Mouse (Mus musculus): Measurements from ENCODE around the gene Spats1. TPM values are rescaled to one million over a fixed set of nuclear protein-coding genes. Genes with fewer than 3 reads are reported as not detected.
"Not testable (repeated sequence)": the region's sequence is repeated elsewhere in the genome, so short reads cannot be mapped to it uniquely, and the experiment has no call there.

The Spats1 gene
- total RNA-seq, 1 experiment = 8.5 TPM

DNA sequence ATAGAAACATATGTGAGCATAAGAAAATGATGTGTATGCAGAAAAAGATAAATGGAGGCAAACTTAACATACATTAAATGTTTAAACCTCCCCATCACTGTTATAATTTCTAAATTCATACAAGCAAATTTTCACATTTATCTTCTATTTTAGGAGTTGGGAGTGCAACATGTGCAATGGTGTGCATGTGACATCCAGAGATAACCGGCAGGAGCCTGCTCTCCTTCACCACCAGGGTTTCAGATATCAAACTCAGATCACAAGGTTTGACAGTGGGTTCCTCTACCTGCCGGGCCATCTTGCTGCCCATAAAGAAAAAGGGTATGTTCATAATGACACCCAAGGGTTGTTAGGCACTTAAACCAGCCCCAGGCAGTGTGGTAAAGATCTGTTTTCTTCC lies 57.8 kb downstream of the Spats1 start:
- H3K4me3 ChIP-seq (ENCODE audit: insufficient read depth in 1 of 2, low read depth in 1 of 2, low read length in 2 of 2, poor library complexity in 1 of 2, severe bottlenecking in 1 of 2) = no peak overlapping the region
- in situ Hi-C loops (cut with MboI; ENCODE audit: low sequenced_read_pairs in 2 of 2, unreplicated experiment in 2 of 2) = loop anchor here in 1 of 2 experiments (25.0 kb wide), 1 partner anchor 795 kb away; the partner anchor contains the start of genes Polh and Xpo5
- no peak for DNase-seq (ENCODE audit: low read depth, low spot score)
- H3K9me3 ChIP-seq (ENCODE audit: control insufficient read depth, insufficient read depth, low read depth, low read length) = no peaks in the 10 kb centered on the region
- no peak overlapping the region for H3K9ac ChIP-seq (ENCODE audit: insufficient read depth, low read depth, low read length, poor library complexity, severe bottlenecking)
- H3K36me3 ChIP-seq (ENCODE audit: control insufficient read depth, insufficient read depth, low read length, poor library complexity, severe bottlenecking) = peaks cover 45% of the 10 kb centered on the region
- no peak for TF ChIP-seq ZC3H11A (IDR thresholded peaks at IDR 0.05; ENCODE audit: borderline replicate concordance, low read depth, low read length)
- no peak for TF ChIP-seq HCFC1 (IDR thresholded peaks at IDR 0.05; ENCODE audit: borderline replicate concordance, insufficient read depth, low read length)
- no peak for TF ChIP-seq ZNF384 (IDR thresholded peaks at IDR 0.05; ENCODE audit: low read depth, low read length)
- TF ChIP-seq MAFK (IDR thresholded peaks at IDR 0.05; ENCODE audit: insufficient read depth, low read depth, low read length) = no peak
- TF ChIP-seq CHD2 (IDR thresholded peaks at IDR 0.05; ENCODE audit: low read depth, low read length) = no peak
- no peak overlapping the region for H3K27ac ChIP-seq (ENCODE audit: insufficient read depth, low read depth, low read length, poor library complexity, severe bottlenecking)
- H3K4me1 ChIP-seq (ENCODE audit: control insufficient read depth in 2 of 2, insufficient read depth in 2 of 2, low read length in 2 of 2, poor library complexity in 1 of 2) = no peaks in the 10 kb centered on the region

DNA sequence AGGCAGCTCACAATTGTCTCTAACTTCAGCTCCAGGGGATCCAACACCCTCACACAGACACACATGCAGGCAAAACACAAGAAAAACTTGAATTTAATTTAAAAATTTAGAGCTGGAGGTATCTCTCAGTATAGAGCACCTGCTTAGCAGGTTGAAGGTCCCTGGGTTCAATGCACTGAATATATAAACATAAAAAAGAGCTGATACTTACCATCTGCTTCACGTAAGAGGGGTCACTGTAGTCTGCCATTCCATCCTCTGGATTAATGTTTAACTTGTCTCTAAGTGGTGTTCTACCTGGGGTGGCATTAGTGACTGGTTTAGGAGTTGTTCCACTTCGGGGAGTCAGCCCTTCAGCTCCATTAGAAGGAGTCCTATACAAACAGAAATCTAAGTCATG lies 63.6 kb downstream of the Spats1 start:
- H3K4me1 ChIP-seq (ENCODE audit: control insufficient read depth in 2 of 2, insufficient read depth in 2 of 2, low read length in 2 of 2, poor library complexity in 1 of 2); H3K9me3 ChIP-seq (ENCODE audit: control insufficient read depth, insufficient read depth, low read depth, low read length); H3K4me3 ChIP-seq (ENCODE audit: insufficient read depth in 1 of 2, low read depth in 1 of 2, low read length in 2 of 2, poor library complexity in 1 of 2, severe bottlenecking in 1 of 2); DNase-seq (ENCODE audit: low read depth, low spot score); H3K27ac ChIP-seq (ENCODE audit: insufficient read depth, low read depth, low read length, poor library complexity, severe bottlenecking); H3K9ac ChIP-seq (ENCODE audit: insufficient read depth, low read depth, low read length, poor library complexity, severe bottlenecking): not testable (repeated sequence)
- in situ Hi-C loops (cut with MboI; ENCODE audit: low sequenced_read_pairs in 2 of 2, unreplicated experiment in 2 of 2) = loop anchor here in 1 of 2 experiments (25.0 kb wide), 1 partner anchor 801 kb away; the partner anchor contains the start of genes Polh and Xpo5
- peaks cover 42% of the 10 kb centered on the region for H3K36me3 ChIP-seq (ENCODE audit: control insufficient read depth, insufficient read depth, low read length, poor library complexity, severe bottlenecking)

DNA sequence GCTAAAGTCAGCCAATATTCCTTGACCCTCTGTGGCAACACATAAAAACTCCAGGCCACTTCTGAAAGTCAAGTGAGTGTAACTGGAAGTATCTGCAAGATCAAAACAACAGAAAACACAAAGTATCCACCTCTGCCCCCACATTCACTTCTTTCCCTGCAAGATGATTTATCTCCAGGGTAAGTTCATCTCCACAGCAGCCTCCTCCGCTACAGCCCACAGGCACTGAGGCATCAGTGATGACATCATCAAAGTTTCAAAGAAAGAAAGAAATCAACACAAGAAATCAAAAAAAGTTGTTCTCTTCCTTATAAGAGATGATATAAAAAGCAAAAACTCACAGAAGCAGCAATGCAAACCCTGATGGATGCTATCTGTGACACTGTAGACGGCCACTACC lies 66.5 kb downstream of the Spats1 start:
- H3K4me3 ChIP-seq (ENCODE audit: insufficient read depth in 1 of 2, low read depth in 1 of 2, low read length in 2 of 2, poor library complexity in 1 of 2, severe bottlenecking in 1 of 2) = no peak overlapping the region
- no peak overlapping the region for H3K27ac ChIP-seq (ENCODE audit: insufficient read depth, low read depth, low read length, poor library complexity, severe bottlenecking)
- in situ Hi-C loops (cut with MboI; ENCODE audit: low sequenced_read_pairs in 2 of 2, unreplicated experiment in 2 of 2) = loop anchor here in 1 of 2 experiments (25.0 kb wide), 1 partner anchor 804 kb away; the partner anchor contains the start of genes Polh and Xpo5
- H3K9ac ChIP-seq (ENCODE audit: insufficient read depth, low read depth, low read length, poor library complexity, severe bottlenecking) = no peak overlapping the region
- TF ChIP-seq ZNF384 (IDR thresholded peaks at IDR 0.05; ENCODE audit: low read depth, low read length) (no peak), HCFC1 (IDR thresholded peaks at IDR 0.05; ENCODE audit: borderline replicate concordance, insufficient read depth, low read length) (no peak), MAFK (IDR thresholded peaks at IDR 0.05; ENCODE audit: insufficient read depth, low read depth, low read length) (no peak), ZC3H11A (IDR thresholded peaks at IDR 0.05; ENCODE audit: borderline replicate concordance, low read depth, low read length) (no peak), CHD2 (IDR thresholded peaks at IDR 0.05; ENCODE audit: low read depth, low read length) (no peak)
- H3K4me1 ChIP-seq (ENCODE audit: control insufficient read depth in 2 of 2, insufficient read depth in 2 of 2, low read length in 2 of 2, poor library complexity in 1 of 2) = no peaks in the 10 kb centered on the region; a peak in 1 of 4 replicates
- H3K9me3 ChIP-seq (ENCODE audit: control insufficient read depth, insufficient read depth, low read depth, low read length) = no peaks in the 10 kb centered on the region
- DNase-seq (ENCODE audit: low read depth, low spot score) = no peak
- peaks cover 31% of the 10 kb centered on the region for H3K36me3 ChIP-seq (ENCODE audit: control insufficient read depth, insufficient read depth, low read length, poor library complexity, severe bottlenecking)

DNA sequence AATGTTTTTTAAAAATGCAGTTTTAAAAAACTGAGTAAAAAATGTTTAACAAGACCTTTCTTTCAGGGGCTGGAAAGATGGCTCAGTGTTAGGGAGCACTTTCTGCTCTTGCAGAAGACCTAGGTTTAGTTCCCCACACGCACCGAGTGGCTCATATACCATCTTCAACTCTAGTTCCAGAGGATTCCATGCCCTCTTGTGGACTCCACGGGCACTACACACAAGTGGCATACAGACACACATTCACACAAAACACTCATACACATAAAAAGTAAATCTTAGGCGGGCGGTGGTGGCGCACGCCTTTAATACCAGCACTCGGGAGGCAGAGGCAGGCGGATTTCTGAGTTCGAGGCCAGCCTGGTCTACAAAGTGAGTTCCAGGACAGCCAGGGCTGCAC lies 68.9 kb downstream of the Spats1 start:
- H3K4me1 ChIP-seq (ENCODE audit: control insufficient read depth in 2 of 2, insufficient read depth in 2 of 2, low read length in 2 of 2, poor library complexity in 1 of 2) = no peaks in the 10 kb centered on the region; a peak in 1 of 4 replicates
- H3K4me3 ChIP-seq (ENCODE audit: insufficient read depth in 1 of 2, low read depth in 1 of 2, low read length in 2 of 2, poor library complexity in 1 of 2, severe bottlenecking in 1 of 2) = no peak overlapping the region
- DNase-seq (ENCODE audit: low read depth, low spot score) = peak; percentile 51
- TF ChIP-seq MAFK (IDR thresholded peaks at IDR 0.05; ENCODE audit: insufficient read depth, low read depth, low read length) = no peak
- TF ChIP-seq HCFC1 (IDR thresholded peaks at IDR 0.05; ENCODE audit: borderline replicate concordance, insufficient read depth, low read length) = no peak
- no peak for TF ChIP-seq CHD2 (IDR thresholded peaks at IDR 0.05; ENCODE audit: low read depth, low read length)
- no peak; the same call in 1 of the 2 replicates for TF ChIP-seq ZNF384 (IDR thresholded peaks at IDR 0.05; ENCODE audit: low read depth, low read length)
- no peak for TF ChIP-seq ZC3H11A (IDR thresholded peaks at IDR 0.05; ENCODE audit: borderline replicate concordance, low read depth, low read length)
- no peak overlapping the region for H3K27ac ChIP-seq (ENCODE audit: insufficient read depth, low read depth, low read length, poor library complexity, severe bottlenecking)
- H3K9me3 ChIP-seq (ENCODE audit: control insufficient read depth, insufficient read depth, low read depth, low read length) = no peaks in the 10 kb centered on the region
- peaks cover 24% of the 10 kb centered on the region for H3K36me3 ChIP-seq (ENCODE audit: control insufficient read depth, insufficient read depth, low read length, poor library complexity, severe bottlenecking)
- in situ Hi-C loops (cut with MboI; ENCODE audit: low sequenced_read_pairs in 2 of 2, unreplicated experiment in 2 of 2) = loop anchor here in 1 of 2 experiments (25.0 kb wide), 1 partner anchor 806 kb away; the partner anchor contains the start of genes Polh and Xpo5
- no peak overlapping the region for H3K9ac ChIP-seq (ENCODE audit: insufficient read depth, low read depth, low read length, poor library complexity, severe bottlenecking)

DNA sequence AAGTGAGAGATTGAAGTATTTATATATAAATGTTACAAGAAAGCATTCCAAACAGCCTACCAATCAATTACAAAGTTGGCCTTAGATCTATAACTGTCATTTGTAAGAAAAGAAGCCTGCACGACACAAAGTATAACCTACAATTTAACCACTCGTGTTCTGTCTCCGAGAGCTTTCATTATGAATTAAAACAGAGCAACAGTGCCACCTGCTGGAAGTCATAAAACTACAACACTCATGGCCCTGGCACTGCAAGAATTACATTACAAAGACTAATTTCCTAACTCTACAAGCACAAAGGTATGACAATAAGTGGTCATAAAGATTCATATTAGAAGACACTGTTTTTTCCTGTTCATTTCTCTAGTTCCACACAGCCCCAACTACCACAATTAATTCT lies 72.0 kb downstream of the Spats1 start:
- no peaks in the 10 kb centered on the region; a peak in 1 of 4 replicates for H3K4me1 ChIP-seq (ENCODE audit: control insufficient read depth in 2 of 2, insufficient read depth in 2 of 2, low read length in 2 of 2, poor library complexity in 1 of 2)
- H3K4me3 ChIP-seq (ENCODE audit: insufficient read depth in 1 of 2, low read depth in 1 of 2, low read length in 2 of 2, poor library complexity in 1 of 2, severe bottlenecking in 1 of 2) = no peak overlapping the region
- peak; percentile 54 for DNase-seq (ENCODE audit: low read depth, low spot score)
- in situ Hi-C loops (cut with MboI; ENCODE audit: low sequenced_read_pairs in 2 of 2, unreplicated experiment in 2 of 2) = loop anchor here in 1 of 2 experiments (25.0 kb wide), 1 partner anchor 809 kb away; the partner anchor contains the start of genes Polh and Xpo5
- no peaks in the 10 kb centered on the region for H3K9me3 ChIP-seq (ENCODE audit: control insufficient read depth, insufficient read depth, low read depth, low read length)
- no peak overlapping the region for H3K27ac ChIP-seq (ENCODE audit: insufficient read depth, low read depth, low read length, poor library complexity, severe bottlenecking)
- TF ChIP-seq MAFK (IDR thresholded peaks at IDR 0.05; ENCODE audit: insufficient read depth, low read depth, low read length) (no peak), CHD2 (IDR thresholded peaks at IDR 0.05; ENCODE audit: low read depth, low read length) (no peak), ZNF384 (IDR thresholded peaks at IDR 0.05; ENCODE audit: low read depth, low read length) (no peak), HCFC1 (IDR thresholded peaks at IDR 0.05; ENCODE audit: borderline replicate concordance, insufficient read depth, low read length) (no peak), ZC3H11A (IDR thresholded peaks at IDR 0.05; ENCODE audit: borderline replicate concordance, low read depth, low read length) (no peak)
- peaks cover 20% of the 10 kb centered on the region for H3K36me3 ChIP-seq (ENCODE audit: control insufficient read depth, insufficient read depth, low read length, poor library complexity, severe bottlenecking)
- H3K9ac ChIP-seq (ENCODE audit: insufficient read depth, low read depth, low read length, poor library complexity, severe bottlenecking) = no peak overlapping the region
